Mouse (Mus musculus) G1E (cell line): ENCODE results near the gene Sh3bgrl2.

ENCODE experiments used
- CTCF ChIP-seq: IDR thresholded peaks from 2 replicates; pipeline ENCODE4 v1.5.1; 2012; ENCODE audit warnings: low read depth, low read length, inconsistent platforms, mixed read lengths
- GATA1 ChIP-seq: IDR thresholded peaks from 2 replicates; pipeline ENCODE4 v1.6.1; 2012; ENCODE audit warnings: borderline replicate concordance, low read length, inconsistent platforms, mixed read lengths
- GATA2 ChIP-seq: IDR thresholded peaks from 2 replicates; pipeline ENCODE4 v1.6.1; 2012; ENCODE audit warnings: low read depth, low read length, inconsistent platforms, borderline replicate concordance
- POLR2AphosphoS5 ChIP-seq: IDR thresholded peaks from 2 replicates; pipeline ENCODE4 v1.6.1; 2012; ENCODE audit warnings: low read depth, low read length, inconsistent platforms; ENCODE audit not compliant: insufficient replicate concordance
- TAL1 ChIP-seq: conservative IDR thresholded peaks from 2 replicates; pipeline ENCODE4 v1.6.1; 2012; ENCODE audit warnings: low read depth, low read length, inconsistent platforms, mixed read lengths

DNA sequence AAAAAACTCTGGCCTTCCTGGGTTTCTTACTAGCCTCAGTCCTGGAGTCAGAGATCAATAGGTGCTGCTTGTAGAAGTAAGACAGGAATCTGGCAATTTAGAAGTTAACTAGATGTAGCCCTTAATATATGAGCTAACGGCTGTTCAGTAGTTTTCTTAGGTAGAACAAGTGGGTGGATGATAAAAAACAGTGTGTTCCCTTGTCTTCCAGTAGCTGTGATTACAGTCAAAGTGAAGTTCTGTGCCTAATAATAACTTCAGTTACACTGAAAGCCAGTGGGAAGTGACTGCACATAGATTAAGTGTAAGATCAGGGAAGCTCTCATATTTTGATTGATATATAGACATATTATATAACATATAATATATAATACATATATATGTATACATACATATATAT is 60.0 kb downstream of the Sh3bgrl2 start:
- TF ChIP-seq CTCF, result no peak
- no peak for TF ChIP-seq GATA1
- no peak for TF ChIP-seq TAL1
- TF ChIP-seq POLR2AphosphoS5, result no peak
- TF ChIP-seq GATA2, result no peak
